Mouse (Mus musculus) limb, embryonic 14.5 days (tissue): ENCODE measurements around the gene Gm16451. TPM values are rescaled to one million over a fixed set of nuclear protein-coding genes. Genes with fewer than 3 reads are reported as not detected.
"Not testable (repeated sequence)": the region's sequence is repeated elsewhere in the genome, so short reads cannot be mapped to it uniquely, and the experiment has no call there.

Source experiments
- ATAC-seq: fragments of 200-750 bp; cut with Nextera tagmentation; 2 replicates; pipeline ENCODE4 v1.8.0; 2017; ENCODE audit warnings: low read depth, moderate number of reproducible peaks, moderate TSS enrichment; ENCODE audit not compliant: low FRiP score
- DNase-seq: peaks from one replicate; pipeline ENCODE4 v3.0.0-alpha.2; 2015; ENCODE audit warnings: low spot score
- H3K27ac ChIP-seq: fragments of 300-500 bp; sonication (generic); replicated peaks from 2 replicates; pipeline ENCODE4 v1.5.1; 2014; ENCODE audit warnings: low read depth, mild to moderate bottlenecking, low read length, moderate library complexity, mixed read lengths
- H3K27me3 ChIP-seq: fragments of 300-500 bp; sonication (generic); 2 replicates; pipeline ENCODE4 v1.6.1; 2014; ENCODE audit warnings: low read length, mixed read lengths; ENCODE audit not compliant: control insufficient read depth, insufficient read depth
- H3K36me3 ChIP-seq: fragments of 300-500 bp; sonication (generic); 2 replicates; pipeline ENCODE4 v1.6.1; 2014; ENCODE audit warnings: mild to moderate bottlenecking, low read length, moderate library complexity, mixed read lengths; ENCODE audit not compliant: control insufficient read depth, insufficient read depth
- H3K4me1 ChIP-seq: fragments of 300-500 bp; sonication (generic); 2 replicates; pipeline ENCODE4 v1.6.1; 2014; ENCODE audit warnings: antibody characterized with exemption, low read length, mixed read lengths; ENCODE audit not compliant: control insufficient read depth, insufficient read depth
- H3K4me2 ChIP-seq: fragments of 300-500 bp; sonication (generic); replicated peaks from 2 replicates; pipeline ENCODE4 v1.6.1; 2014; ENCODE audit warnings: low read depth, mild to moderate bottlenecking, low read length, moderate library complexity; ENCODE audit not compliant: severe bottlenecking
- H3K4me3 ChIP-seq: fragments of 300-500 bp; sonication (generic); replicated peaks from 2 replicates; pipeline ENCODE4 v1.5.1; 2014; ENCODE audit warnings: low read length
- H3K9ac ChIP-seq: fragments of 300-500 bp; sonication (generic); 2 replicates; pipeline ENCODE4 v1.6.1; 2014; ENCODE audit warnings: mild to moderate bottlenecking, low read depth, low read length, moderate library complexity; ENCODE audit not compliant: severe bottlenecking
- H3K9me3 ChIP-seq: fragments of 300-500 bp; sonication (generic); 2 replicates; pipeline ENCODE4 v1.6.1; 2016; ENCODE audit warnings: low read length; ENCODE audit not compliant: control insufficient read depth
- WGBS: fragments of 180-500 bp; shearing (Covaris S2); extraction: QIAGEN DNeasy Blood & Tissue Kit; methylation state at CpG from one replicate; pipeline ENCODE4 v1.1.7; 2014; 5-methylcytosine and 5-hydroxymethylcytosine counted together
- polyA plus RNA-seq, 2 experiments: library from polyadenylated mRNA; depleted of rRNA in 1 of 2; stranded (reverse) in 1 of 2; unstranded in 1 of 2; fragments of >200 nt; fragmentation: Nextera tagmentation in 1 of 2; extraction: Ambion mirVana in 1 of 2; gene quantifications; 2 replicates each; pipeline versions ENCODE4 v1.2.1 to v1.2.3; 2012 to 2014

Gm16451 gene
- not detected in 2 replicates for polyA plus RNA-seq (2012; rRNA removed)
- not detected in 2 replicates for polyA plus RNA-seq (2014; fragmentation: Nextera tagmentation; extraction: Ambion mirVana)

GRCm38 (mm10) chr7:22118145-22118544 lies at the start of gene Gm16451:
Gene Gm16451 (minus strand): TSS chr7:22118245.
- no CpG with 5 or more reads among the region's 2 CpGs for WGBS
- not testable (repeated sequence) for H3K4me3 ChIP-seq, H3K36me3 ChIP-seq, H3K4me2 ChIP-seq, DNase-seq, H3K9me3 ChIP-seq, H3K9ac ChIP-seq, H3K27ac ChIP-seq, H3K4me1 ChIP-seq, H3K27me3 ChIP-seq, ATAC-seq

- not testable (repeated sequence) for H3K9me3 ChIP-seq, H3K9ac ChIP-seq, DNase-seq, H3K36me3 ChIP-seq, ATAC-seq, H3K4me2 ChIP-seq, H3K4me1 ChIP-seq, H3K4me3 ChIP-seq, H3K27me3 ChIP-seq, H3K27ac ChIP-seq
- WGBS = no CpG with 5 or more reads among the region's 3 CpGs
Measured at GRCm38 (mm10) chr7:22163935-22164334, 45.9 kb upstream of the Gm16451 start, which contains the start of gene Vmn1r142. Gene Vmn1r142 (minus strand): TSS chr7:22164035.

- H3K27ac ChIP-seq, H3K9me3 ChIP-seq, H3K4me1 ChIP-seq, H3K36me3 ChIP-seq, DNase-seq, H3K4me2 ChIP-seq, ATAC-seq, H3K4me3 ChIP-seq, H3K27me3 ChIP-seq, H3K9ac ChIP-seq: not testable (repeated sequence)
- no CpG with 5 or more reads among the region's 5 CpGs for WGBS
Measured at GRCm38 (mm10) chr7:22134641-22135040, 16.6 kb upstream of the Gm16451 start, which contains the start of gene Gm10666. Gene Gm10666 (minus strand): TSS chr7:22134741.

- not testable (repeated sequence) for H3K27me3 ChIP-seq, H3K27ac ChIP-seq, H3K36me3 ChIP-seq, DNase-seq, H3K9ac ChIP-seq, ATAC-seq, H3K4me1 ChIP-seq, H3K9me3 ChIP-seq, H3K4me3 ChIP-seq, H3K4me2 ChIP-seq
- WGBS = no CpG with 5 or more reads among the region's 7 CpGs
Measured at GRCm38 (mm10) chr7:22068757-22069156, 49.3 kb downstream of the Gm16451 start, which contains the start of gene Vmn1r139. Gene Vmn1r139 (plus strand): TSS chr7:22069057.

Other genes starting within 250 kb of the Gm16451 start
- gene Gm5891, start 197.0 kb downstream of the Gm16451 start, polyA plus RNA-seq (2012; rRNA removed) = not detected in 2 replicates
- gene Gm5891, start 197.0 kb downstream of the Gm16451 start, polyA plus RNA-seq (2014; fragmentation: Nextera tagmentation; extraction: Ambion mirVana) = not detected in 2 replicates
- gene Vmn1r137, start 123.7 kb downstream of the Gm16451 start, polyA plus RNA-seq (2012; rRNA removed) = not detected in 2 replicates
- not detected in 2 replicates for gene Vmn1r137, start 123.7 kb downstream of the Gm16451 start, polyA plus RNA-seq (2014; fragmentation: Nextera tagmentation; extraction: Ambion mirVana)
- gene Vmn1r138, start 89.3 kb downstream of the Gm16451 start, polyA plus RNA-seq (2012; rRNA removed) = not detected in 2 replicates
- gene Vmn1r138, start 89.3 kb downstream of the Gm16451 start, polyA plus RNA-seq (2014; fragmentation: Nextera tagmentation; extraction: Ambion mirVana) = not detected in 2 replicates
- gene Gm6176, start 61.9 kb downstream of the Gm16451 start, polyA plus RNA-seq (2012; rRNA removed) = not detected in 2 replicates
- not detected in 2 replicates for gene Gm6176, start 61.9 kb downstream of the Gm16451 start, polyA plus RNA-seq (2014; fragmentation: Nextera tagmentation; extraction: Ambion mirVana)
- not detected in 2 replicates for gene Vmn1r139, start 49.2 kb downstream of the Gm16451 start, polyA plus RNA-seq (2012; rRNA removed)
- gene Vmn1r139, start 49.2 kb downstream of the Gm16451 start, polyA plus RNA-seq (2014; fragmentation: Nextera tagmentation; extraction: Ambion mirVana) = not detected in 2 replicates
- gene Gm10666, start 16.5 kb upstream of the Gm16451 start, polyA plus RNA-seq (2012; rRNA removed) = not detected in 2 replicates
- gene Gm10666, start 16.5 kb upstream of the Gm16451 start, polyA plus RNA-seq (2014; fragmentation: Nextera tagmentation; extraction: Ambion mirVana) = not detected in 2 replicates
- gene Vmn1r142, start 45.8 kb upstream of the Gm16451 start, polyA plus RNA-seq (2012; rRNA removed) = not detected in 2 replicates
- gene Vmn1r142, start 45.8 kb upstream of the Gm16451 start, polyA plus RNA-seq (2014; fragmentation: Nextera tagmentation; extraction: Ambion mirVana) = not detected in 2 replicates
- gene Vmn1r143, start 71.1 kb upstream of the Gm16451 start, polyA plus RNA-seq (2012; rRNA removed) = not detected in 2 replicates
- not detected in 2 replicates for gene Vmn1r143, start 71.1 kb upstream of the Gm16451 start, polyA plus RNA-seq (2014; fragmentation: Nextera tagmentation; extraction: Ambion mirVana)
- not detected in 2 replicates for gene Gm8653, start 83.0 kb upstream of the Gm16451 start, polyA plus RNA-seq (2012; rRNA removed)
- not detected in 2 replicates for gene Gm8653, start 83.0 kb upstream of the Gm16451 start, polyA plus RNA-seq (2014; fragmentation: Nextera tagmentation; extraction: Ambion mirVana)
- not detected in 2 replicates for gene Gm8453, start 111.2 kb upstream of the Gm16451 start, polyA plus RNA-seq (2012; rRNA removed)
- not detected in 2 replicates for gene Gm8453, start 111.2 kb upstream of the Gm16451 start, polyA plus RNA-seq (2014; fragmentation: Nextera tagmentation; extraction: Ambion mirVana)
- not detected in 2 replicates for gene Gm4187, start 211.5 kb upstream of the Gm16451 start, polyA plus RNA-seq (2012; rRNA removed)
- not detected in 2 replicates for gene Gm4187, start 211.5 kb upstream of the Gm16451 start, polyA plus RNA-seq (2014; fragmentation: Nextera tagmentation; extraction: Ambion mirVana)